Mouse (Mus musculus) lung, postnatal 36 days (tissue): ENCODE results near the gene Gabrb2.

Experiments used
- DNase-seq: peaks from one replicate; pipeline ENCODE4 v3.0.0; 2022; ENCODE audit warnings: mixed read lengths

Gabrb2 gene

GRCm38 (mm10) chr11:42535286-42535685 is 115.7 kb downstream of the Gabrb2 start:
- DNase-seq, result no peak

DNA sequence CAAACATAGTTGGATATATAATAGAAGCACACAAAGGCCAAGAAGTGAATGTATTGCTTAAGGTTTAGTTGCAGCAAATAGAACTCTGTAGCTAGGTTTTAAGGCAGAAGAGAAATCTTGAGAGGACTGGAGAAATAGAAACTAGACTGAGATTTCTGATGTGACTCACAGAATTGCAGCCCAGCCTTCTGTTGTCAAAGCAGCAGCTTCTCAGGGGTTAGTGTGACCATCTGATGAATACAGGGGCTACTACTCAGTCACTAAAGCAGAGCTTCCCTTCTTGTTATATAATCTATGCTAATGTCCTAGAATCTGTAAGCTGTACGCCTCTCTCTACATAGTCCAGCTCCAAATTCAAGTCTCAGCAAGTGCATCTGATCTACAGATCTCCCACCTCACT is 116.3 kb downstream of the Gabrb2 start:
- DNase-seq, result no peak

DNA sequence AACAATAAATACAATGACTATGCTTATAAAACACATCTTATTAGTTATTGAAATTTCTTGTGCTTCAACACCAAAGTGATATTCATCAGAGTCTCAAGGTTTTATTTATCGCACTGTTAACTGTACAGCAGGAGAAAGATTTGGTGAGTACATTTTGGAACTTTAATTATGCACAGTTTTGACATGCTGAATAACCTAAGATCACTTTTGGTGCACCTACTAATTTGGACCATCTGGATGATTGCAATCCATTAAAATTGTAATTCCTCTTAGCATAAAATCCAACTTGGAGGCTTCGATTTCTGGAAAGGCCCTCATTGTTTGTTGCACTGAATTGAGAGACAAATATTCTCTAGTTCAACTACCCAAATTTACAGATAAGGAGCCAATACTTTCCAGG is 123.3 kb downstream of the Gabrb2 start:
- DNase-seq, result no peak

GRCm38 (mm10) chr11:42566023-42566422 is 146.5 kb downstream of the Gabrb2 start:
- DNase-seq, result no peak

GRCm38 (mm10) chr11:42571467-42571866 is 151.9 kb downstream of the Gabrb2 start:
- no peak for DNase-seq

GRCm38 (mm10) chr11:42575146-42575873 is 155.8 kb downstream of the Gabrb2 start:
- DNase-seq, result no peak

DNA sequence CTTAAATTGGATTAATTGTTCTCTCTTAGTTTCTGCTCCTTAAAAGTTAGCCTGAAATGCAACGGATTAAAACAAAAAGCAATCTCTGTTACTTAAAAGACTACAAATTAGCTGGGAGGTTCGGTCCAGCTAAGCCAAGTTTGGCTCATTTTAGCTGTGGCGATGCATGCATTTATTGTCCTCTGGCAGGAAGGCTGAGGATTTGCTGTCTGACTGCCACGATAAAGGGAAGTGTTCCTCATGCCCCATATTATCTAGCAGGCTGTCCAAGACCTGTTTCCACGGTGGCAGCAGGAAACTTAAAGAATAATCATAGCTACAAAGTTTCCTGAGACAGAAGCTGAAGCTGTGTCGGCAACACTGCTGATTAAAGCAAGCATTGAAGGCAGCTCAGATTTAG is 160.2 kb downstream of the Gabrb2 start:
- no peak for DNase-seq

GRCm38 (mm10) chr11:42581123-42581522 is 161.6 kb downstream of the Gabrb2 start:
- no peak for DNase-seq

- DNase-seq, result no peak
Observed at GRCm38 (mm10) chr11:42581753-42582152, 162.2 kb downstream of the Gabrb2 start.

DNA sequence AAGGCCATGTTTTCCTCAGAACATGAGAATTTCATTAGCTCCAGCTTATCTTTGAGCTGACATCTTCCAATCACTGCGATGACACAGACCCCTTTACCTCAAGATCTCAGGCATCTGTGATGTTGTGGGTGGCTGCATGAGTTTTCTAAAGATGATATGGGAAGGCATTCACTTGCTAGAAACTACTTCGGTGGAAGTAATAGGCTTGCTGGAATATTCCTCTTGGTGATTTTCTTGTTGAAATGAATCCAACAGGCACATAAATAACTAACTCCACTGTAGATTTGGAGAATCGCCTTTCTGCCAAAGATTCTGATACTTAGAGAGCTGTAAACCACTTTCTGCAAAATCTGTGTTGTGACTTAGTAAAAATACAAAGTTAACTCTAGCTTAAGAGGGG is 172.9 kb downstream of the Gabrb2 start:
- DNase-seq, result no peak

DNA sequence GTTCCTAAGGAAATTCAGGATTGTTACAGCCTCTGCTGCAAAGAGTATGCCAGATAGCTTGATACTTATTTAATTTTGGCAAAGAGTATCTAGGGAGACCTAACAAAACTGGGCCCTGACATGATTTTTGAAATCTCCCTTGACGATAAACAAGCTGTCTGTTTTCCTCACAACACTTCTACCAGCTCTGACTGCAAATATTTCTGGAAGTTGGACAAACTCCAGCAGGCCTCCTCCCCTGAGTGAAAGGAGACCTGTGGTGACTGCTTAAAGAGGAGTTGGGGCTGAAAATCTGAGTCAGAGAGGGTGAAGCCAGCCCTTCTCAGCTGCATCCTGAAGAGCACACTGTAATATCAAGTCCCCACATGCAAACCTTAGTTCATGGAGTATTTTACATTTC is 186.7 kb downstream of the Gabrb2 start:
- peak; percentile 37 for DNase-seq

DNA sequence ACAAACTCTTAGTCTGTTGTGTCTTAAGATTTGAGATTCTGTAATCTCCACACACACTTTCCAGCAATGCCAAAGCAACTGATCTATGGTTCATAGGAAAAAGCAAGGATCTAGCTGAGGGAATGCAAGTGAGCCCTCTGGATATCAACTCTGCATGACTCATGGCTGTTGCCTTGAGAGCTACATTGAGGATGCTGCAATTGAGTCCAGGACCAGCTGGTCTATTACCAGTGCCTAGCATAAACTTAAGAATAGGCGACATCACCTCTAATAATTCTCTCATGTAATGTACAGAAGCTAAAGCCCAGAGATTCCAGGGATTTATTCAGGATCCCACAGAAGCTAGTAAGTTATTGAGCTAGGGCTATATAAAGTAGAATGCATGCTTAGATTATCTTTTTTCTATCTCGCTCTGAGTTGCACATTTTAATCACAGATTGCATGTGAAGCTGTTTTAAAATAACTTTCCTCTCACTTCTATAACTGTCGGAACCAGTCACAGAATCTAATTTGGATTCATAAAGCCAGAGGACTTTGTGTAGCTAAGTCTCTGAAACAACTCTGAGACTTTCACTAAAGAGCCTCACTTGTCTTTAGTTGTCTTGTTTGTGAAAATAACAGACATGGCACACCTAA is 189.7 kb downstream of the Gabrb2 start:
- DNase-seq, result no peak

DNA sequence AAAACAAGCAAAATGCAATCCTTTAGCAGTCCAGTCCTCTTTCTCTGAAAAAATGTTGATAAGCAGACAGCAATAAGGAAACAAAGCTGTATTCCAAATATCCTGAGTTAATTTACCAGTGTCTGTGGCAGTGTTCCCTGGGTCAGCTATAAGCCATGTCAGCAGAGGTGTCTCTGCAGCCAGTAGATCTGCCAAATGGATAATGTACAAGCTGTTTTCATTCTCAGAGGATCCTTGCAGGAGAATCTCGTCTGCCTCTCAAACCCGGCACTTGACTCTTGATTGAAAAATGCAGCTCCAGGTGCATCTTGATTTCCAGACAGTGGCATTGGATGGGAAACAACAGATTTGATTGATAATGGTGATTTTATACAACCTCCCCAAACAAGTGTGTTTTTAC is 198.6 kb downstream of the Gabrb2 start:
- no peak for DNase-seq

DNA sequence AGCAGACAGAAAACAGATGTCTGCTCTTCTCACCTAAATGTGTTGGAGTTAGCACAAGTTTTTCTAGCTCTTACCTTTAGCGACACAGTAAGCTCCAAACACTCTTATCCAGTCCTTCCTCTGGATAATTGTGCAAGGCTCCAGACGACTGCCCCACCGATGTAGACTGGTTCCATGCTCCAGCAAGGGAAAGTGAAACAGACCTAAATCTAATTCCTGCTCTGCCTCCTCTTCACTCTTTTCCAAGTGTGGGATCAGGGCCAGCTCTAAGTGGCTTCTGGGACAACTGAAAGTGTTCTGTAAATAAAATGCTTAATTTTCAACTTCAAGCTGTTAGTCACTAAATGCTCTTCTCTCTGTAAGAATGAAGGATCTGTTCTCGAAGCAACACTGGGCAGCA is 201.6 kb downstream of the Gabrb2 start:
- no peak for DNase-seq

DNA sequence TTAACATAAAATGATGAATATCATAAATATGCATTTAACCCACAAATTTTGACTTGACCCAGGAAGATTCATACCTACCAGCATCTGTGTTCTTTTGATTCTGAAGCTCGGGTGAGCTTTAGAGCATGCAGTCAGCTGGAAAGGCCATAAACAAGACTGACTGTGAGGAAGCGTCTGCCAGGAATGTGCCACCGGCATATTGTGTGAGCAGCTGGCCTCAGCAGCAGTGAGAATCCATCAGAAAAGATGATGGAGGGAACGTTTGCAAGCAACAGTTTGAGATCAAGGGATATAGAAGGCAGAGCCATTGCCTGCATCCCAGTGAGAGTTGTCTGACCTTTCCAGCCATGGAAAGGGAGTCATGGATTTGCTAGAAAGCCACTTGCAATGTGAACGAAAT is 230.6 kb downstream of the Gabrb2 start:
- DNase-seq, result no peak

DNA sequence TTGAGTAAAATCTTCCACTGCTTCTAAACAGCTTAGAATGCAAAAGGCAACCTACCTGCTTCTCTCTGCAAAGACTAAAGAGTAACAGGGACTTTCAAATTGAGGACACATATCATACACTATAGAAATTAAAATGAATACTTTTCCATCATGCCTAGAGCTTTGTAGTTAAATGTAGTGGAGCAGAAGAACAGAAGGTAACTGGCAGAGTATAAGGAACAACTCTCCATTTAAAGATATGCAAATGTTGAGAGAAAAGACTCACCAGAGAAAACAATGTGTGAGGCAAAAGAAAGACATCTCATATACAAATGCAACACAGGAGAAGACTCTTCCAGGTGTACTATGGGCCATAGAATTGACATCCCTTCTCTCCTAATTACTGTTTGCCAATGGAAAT is 232.0 kb downstream of the Gabrb2 start:
- DNase-seq, result no peak

DNA sequence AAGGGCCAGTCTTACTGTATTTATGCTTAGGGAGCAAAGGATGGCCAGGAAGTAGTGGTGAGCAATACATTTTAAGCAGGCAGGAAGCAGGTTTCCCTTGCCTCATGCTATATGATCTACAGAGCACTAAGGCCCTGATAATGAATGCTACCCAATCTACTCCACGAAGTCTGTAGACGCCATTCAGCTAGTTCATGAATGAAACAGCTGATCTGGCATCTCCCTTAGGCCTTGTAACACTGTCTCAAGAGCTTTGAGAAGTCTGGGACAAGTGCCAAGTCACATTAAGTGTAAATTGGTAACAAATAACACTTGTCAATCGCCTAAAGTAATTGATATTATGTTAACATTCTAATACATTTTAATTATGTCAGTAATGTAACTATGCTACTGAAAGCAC is 234.6 kb downstream of the Gabrb2 start:
- no peak for DNase-seq

DNA sequence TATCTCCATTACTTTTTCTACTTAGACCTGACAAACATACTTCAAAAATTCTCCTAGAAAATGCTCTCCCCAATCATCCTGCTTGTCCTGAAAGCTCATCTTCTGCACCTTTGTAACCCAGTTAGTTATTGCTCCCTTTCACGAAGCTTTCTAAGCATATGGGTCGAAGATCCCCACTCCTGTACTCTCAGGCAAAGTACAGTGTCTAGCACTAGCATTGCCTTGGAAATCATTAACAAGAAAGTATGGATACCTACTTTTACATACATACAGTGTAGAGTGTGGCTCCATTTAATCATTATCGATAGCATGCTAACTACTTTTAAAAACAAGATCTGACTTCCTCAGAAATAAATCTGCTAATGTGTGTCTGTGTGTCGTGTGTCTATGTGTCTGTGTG is 249.1 kb downstream of the Gabrb2 start:
- no peak for DNase-seq
